Mouse (Mus musculus): ENCODE measurements at regions not wholly inside any gene's neighbourhood (a gene's known extent, or its start where the extent isn't known, plus 50 kb on each side); places are given as distances from the start of the nearest gene placed in this dataset.
A peak's percentile ranks its signal among the peaks of the same experiment; 100 is the strongest.

DNA sequence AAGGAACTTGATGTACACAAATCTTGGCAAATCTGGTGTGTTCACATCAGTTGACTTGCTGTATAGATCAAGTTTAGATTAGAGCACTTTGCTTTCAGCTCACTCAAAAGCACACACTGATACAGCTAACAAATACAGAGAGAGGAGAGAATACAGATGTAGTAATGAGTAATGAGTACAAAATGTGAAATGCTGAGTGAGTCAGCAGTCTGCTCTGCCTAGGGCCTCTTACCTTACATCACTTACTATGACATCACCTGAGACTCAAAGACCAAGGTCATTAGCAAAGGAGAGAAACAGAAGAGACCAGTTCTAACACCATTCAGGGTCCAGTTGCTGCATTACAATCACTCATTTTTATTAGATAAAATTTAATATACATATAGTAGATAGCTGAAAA lies 184.0 kb downstream of the Sec23a start:
- DNase-seq (ENCODE audit: low spot score): no peak
- Histone ChIP-seq H3K4me3 (ENCODE audit: low read depth, low read length) (no peak overlapping the region), H3K9me3 (ENCODE audit: control insufficient read depth, low read length) (no peaks in the 10 kb centered on the region), H3K36me3 (ENCODE audit: control insufficient read depth, insufficient read depth, low read length) (no peaks in the 10 kb centered on the region), H3K4me1 (replicated peaks; ENCODE audit: control insufficient read depth, insufficient read depth) (no peaks in the 10 kb centered on the region), H3K4me2 (replicated peaks; ENCODE audit: low read depth) (no peak overlapping the region), H3K27me3 (ENCODE audit: control insufficient read depth, insufficient read depth, low read length) (no peaks in the 10 kb centered on the region), H3K9ac (ENCODE audit: low read length) (no peak overlapping the region), H3K27ac (replicated peaks) (no peak overlapping the region)
- peak; percentile 51; the same call in 1 of the 2 replicates for ATAC-seq (ENCODE audit: low FRiP score, low TSS enrichment)
- no peak for TF ChIP-seq CTCF (IDR thresholded peaks at IDR 0.05; ENCODE audit: low read depth)
- no peak for TF ChIP-seq EP300 (optimal IDR thresholded peaks at IDR 0.05)

DNA sequence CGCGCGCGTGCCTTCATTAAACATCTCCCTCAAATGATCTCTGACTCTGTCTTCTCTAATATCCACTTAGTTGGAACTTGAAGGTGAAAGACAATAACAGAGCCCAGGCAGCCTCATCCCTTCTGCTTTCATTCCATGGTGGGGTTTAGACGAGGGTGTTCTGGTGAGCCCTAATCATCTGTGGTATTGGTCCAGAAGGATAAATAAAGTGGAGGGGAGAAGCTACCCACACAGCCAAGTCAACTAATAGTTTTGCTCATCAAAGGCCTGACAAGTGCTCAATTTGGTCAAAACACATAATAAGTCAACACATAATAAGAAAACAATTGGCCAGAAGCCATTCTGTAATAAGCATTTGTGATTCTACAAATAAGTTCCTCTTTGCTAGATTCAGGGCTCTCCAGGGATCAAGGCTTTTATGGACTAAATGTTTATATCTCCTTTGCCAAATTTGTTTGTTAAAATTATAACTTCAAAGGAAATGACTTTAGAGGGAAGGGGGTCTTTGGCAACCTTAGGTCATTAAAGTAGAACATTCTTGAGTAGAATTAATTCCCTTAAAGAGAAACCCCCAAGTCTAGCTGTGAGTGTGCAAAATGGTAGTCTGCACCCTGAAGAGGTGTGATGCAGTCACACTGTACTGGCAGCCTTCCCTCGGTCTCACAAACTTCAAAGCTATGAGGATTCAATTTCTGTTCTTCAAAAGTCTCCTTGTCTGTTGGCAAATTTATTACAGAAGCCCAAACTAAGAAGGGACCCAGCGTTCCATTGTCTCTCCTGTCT lies 186.5 kb downstream of the Sec23a start:
- no peaks in the 10 kb centered on the region for H3K4me1 ChIP-seq (replicated peaks; ENCODE audit: control insufficient read depth, insufficient read depth)
- H3K4me2 ChIP-seq (replicated peaks; ENCODE audit: low read depth): no peak overlapping the region
- ATAC-seq (ENCODE audit: low FRiP score, low TSS enrichment) (no peak), DNase-seq (ENCODE audit: low spot score) (no peak)
- TF ChIP-seq EP300 (optimal IDR thresholded peaks at IDR 0.05) (no peak), CTCF (IDR thresholded peaks at IDR 0.05; ENCODE audit: low read depth) (no peak)
- no peak overlapping the region for H3K27ac ChIP-seq (replicated peaks)
- H3K36me3 ChIP-seq (ENCODE audit: control insufficient read depth, insufficient read depth, low read length): no peaks in the 10 kb centered on the region
- H3K4me3 ChIP-seq (ENCODE audit: low read depth, low read length): no peak overlapping the region
- no peaks in the 10 kb centered on the region for H3K9me3 ChIP-seq (ENCODE audit: control insufficient read depth, low read length)
- H3K9ac ChIP-seq (ENCODE audit: low read length): no peak overlapping the region
- WGBS: 85% methylated on average over 7 of the region's 7 CpGs
- no peaks in the 10 kb centered on the region for H3K27me3 ChIP-seq (ENCODE audit: control insufficient read depth, insufficient read depth, low read length)

DNA sequence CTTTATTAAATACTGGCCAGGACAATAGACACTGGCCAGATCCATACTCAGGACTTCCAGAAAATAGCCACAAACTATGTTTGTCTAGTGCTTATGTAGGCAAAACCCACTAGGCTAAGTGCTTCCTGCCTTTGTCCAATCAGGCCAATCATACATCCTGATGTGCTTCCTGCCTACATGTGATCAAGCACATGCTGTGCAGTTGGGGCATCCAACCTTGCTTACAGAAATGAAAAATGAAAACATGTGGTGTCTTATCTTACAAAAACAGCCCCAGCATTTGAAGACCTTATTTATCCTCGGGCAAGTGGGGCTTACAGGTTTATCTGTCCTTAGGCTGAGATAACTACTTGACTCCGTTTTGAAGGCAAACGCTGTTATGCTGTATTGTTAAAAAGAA lies 188.8 kb downstream of the Sec23a start:
- H3K27me3 ChIP-seq (ENCODE audit: control insufficient read depth, insufficient read depth, low read length): no peaks in the 10 kb centered on the region
- H3K36me3 ChIP-seq (ENCODE audit: control insufficient read depth, insufficient read depth, low read length): no peaks in the 10 kb centered on the region
- H3K4me3 ChIP-seq (ENCODE audit: low read depth, low read length): no peak overlapping the region
- H3K9me3 ChIP-seq (ENCODE audit: control insufficient read depth, low read length): no peaks in the 10 kb centered on the region
- no peak for DNase-seq (ENCODE audit: low spot score)
- no peak overlapping the region for H3K27ac ChIP-seq (replicated peaks)
- no peak overlapping the region for H3K4me2 ChIP-seq (replicated peaks; ENCODE audit: low read depth)
- no peak overlapping the region for H3K9ac ChIP-seq (ENCODE audit: low read length)
- no peaks in the 10 kb centered on the region for H3K4me1 ChIP-seq (replicated peaks; ENCODE audit: control insufficient read depth, insufficient read depth)
- TF ChIP-seq EP300 (optimal IDR thresholded peaks at IDR 0.05) (no peak), CTCF (IDR thresholded peaks at IDR 0.05; ENCODE audit: low read depth) (no peak)
- ATAC-seq (ENCODE audit: low FRiP score, low TSS enrichment): no peak
- 68% methylated on average over 3 of the region's 3 CpGs for WGBS

DNA sequence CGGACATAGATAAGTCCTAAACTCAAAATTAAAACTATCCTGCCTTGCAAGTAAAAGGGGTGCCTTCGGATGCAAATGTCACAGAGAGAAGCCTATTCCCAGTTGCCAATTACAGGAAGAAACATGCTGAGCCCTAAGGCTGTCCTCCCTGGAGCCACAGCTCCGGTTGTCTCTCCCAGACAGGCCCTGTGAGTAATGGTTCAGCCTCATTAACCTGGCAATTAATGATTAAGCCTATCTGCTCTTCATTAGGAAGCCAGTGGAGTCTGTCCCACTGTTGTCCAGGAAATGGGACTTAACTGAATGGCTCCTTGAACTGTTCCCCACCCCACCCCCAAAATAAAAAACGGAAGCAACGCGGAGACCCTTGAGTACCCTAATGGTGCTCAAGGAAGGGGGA lies 207.7 kb downstream of the Sec23a start:
- H3K36me3 ChIP-seq (ENCODE audit: control insufficient read depth, insufficient read depth, low read length): no peaks in the 10 kb centered on the region
- DNase-seq (ENCODE audit: low spot score) (no peak), ATAC-seq (ENCODE audit: low FRiP score, low TSS enrichment) (no peak)
- TF ChIP-seq EP300 (optimal IDR thresholded peaks at IDR 0.05) (no peak), CTCF (IDR thresholded peaks at IDR 0.05; ENCODE audit: low read depth) (no peak)
- no peak overlapping the region for H3K27ac ChIP-seq (replicated peaks)
- no peaks in the 10 kb centered on the region for H3K4me1 ChIP-seq (replicated peaks; ENCODE audit: control insufficient read depth, insufficient read depth)
- WGBS: 75% methylated on average over 6 of the region's 6 CpGs
- no peak overlapping the region for H3K4me2 ChIP-seq (replicated peaks; ENCODE audit: low read depth)
- H3K4me3 ChIP-seq (ENCODE audit: low read depth, low read length): no peak overlapping the region
- no peaks in the 10 kb centered on the region for H3K27me3 ChIP-seq (ENCODE audit: control insufficient read depth, insufficient read depth, low read length)
- no peaks in the 10 kb centered on the region for H3K9me3 ChIP-seq (ENCODE audit: control insufficient read depth, low read length)
- no peak overlapping the region for H3K9ac ChIP-seq (ENCODE audit: low read length)

DNA sequence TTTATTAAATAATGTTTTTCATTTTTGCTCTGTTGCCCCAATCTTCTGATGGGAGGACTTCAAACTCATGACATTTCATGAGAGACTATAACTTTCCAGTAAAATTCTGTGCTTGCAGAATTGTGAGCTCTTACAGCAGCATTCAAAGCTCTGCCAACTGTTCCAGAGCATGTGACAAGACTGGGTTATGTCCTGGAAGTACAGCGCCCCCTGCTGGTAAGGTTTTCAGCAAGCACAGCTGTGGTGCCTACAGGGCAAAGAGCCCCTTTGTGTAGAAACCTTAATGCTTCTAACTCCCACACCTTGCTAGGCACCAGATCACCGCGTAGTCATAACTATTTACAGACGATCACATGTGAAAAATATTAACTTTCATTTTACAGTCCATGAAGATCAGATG lies 209.4 kb downstream of the Sec23a start:
- 42% methylated on average over 4 of the region's 4 CpGs for WGBS
- Histone ChIP-seq H3K4me2 (replicated peaks; ENCODE audit: low read depth) (no peak overlapping the region), H3K4me1 (replicated peaks; ENCODE audit: control insufficient read depth, insufficient read depth) (no peaks in the 10 kb centered on the region), H3K27me3 (ENCODE audit: control insufficient read depth, insufficient read depth, low read length) (no peaks in the 10 kb centered on the region), H3K9me3 (ENCODE audit: control insufficient read depth, low read length) (no peaks in the 10 kb centered on the region), H3K27ac (replicated peaks) (no peak overlapping the region), H3K9ac (ENCODE audit: low read length) (no peak overlapping the region), H3K36me3 (ENCODE audit: control insufficient read depth, insufficient read depth, low read length) (no peaks in the 10 kb centered on the region), H3K4me3 (ENCODE audit: low read depth, low read length) (no peak overlapping the region)
- TF ChIP-seq CTCF (IDR thresholded peaks at IDR 0.05; ENCODE audit: low read depth) (peak; percentile 84), EP300 (optimal IDR thresholded peaks at IDR 0.05) (no peak)
- ATAC-seq (ENCODE audit: low FRiP score, low TSS enrichment): peak; percentile 60
- DNase-seq (ENCODE audit: low spot score): peak; percentile 83
